Mouse (Mus musculus) cerebellum, adult 8-10 months (tissue): ENCODE measurements around the gene Glycam1.
"Not testable (repeated sequence)": the region's sequence is repeated elsewhere in the genome, so short reads cannot be mapped to it uniquely, and the experiment has no call there.

ENCODE experiments used
- DNase-seq: peaks from one replicate; pipeline ENCODE4 v3.0.0; 2022

The Glycam1 gene

GRCm38 (mm10) chr15:103564981-103565380 lies at the start of gene Glycam1:
Gene Glycam1 (minus strand): TSS chr15:103565081.
- no peak for DNase-seq

- no peak for DNase-seq
Measured at GRCm38 (mm10) chr15:103604481-103604880, 39.6 kb upstream of the Glycam1 start.

GRCm38 (mm10) chr15:103590779-103591178 lies 25.9 kb upstream of the Glycam1 start:
- DNase-seq = no peak

GRCm38 (mm10) chr15:103587752-103588151 lies 22.9 kb upstream of the Glycam1 start:
- DNase-seq = not testable (repeated sequence)

GRCm38 (mm10) chr15:103585876-103586275 lies 21.0 kb upstream of the Glycam1 start:
- DNase-seq = no peak

- DNase-seq = peak; percentile 43
Measured at GRCm38 (mm10) chr15:103552096-103552690, 12.7 kb downstream of the Glycam1 start.

- no peak for DNase-seq
Measured at GRCm38 (mm10) chr15:103551053-103551452, 13.8 kb downstream of the Glycam1 start.

GRCm38 (mm10) chr15:103549475-103549874 lies 15.4 kb downstream of the Glycam1 start:
- no peak for DNase-seq

GRCm38 (mm10) chr15:103547983-103548382 lies 16.9 kb downstream of the Glycam1 start:
- DNase-seq = no peak

GRCm38 (mm10) chr15:103542526-103542925 lies 22.4 kb downstream of the Glycam1 start:
- DNase-seq = no peak

GRCm38 (mm10) chr15:103540646-103541045 lies 24.2 kb downstream of the Glycam1 start:
- no peak for DNase-seq

- no peak for DNase-seq
Measured at GRCm38 (mm10) chr15:103539259-103539658, 25.6 kb downstream of the Glycam1 start.

GRCm38 (mm10) chr15:103537822-103538213 lies 27.1 kb downstream of the Glycam1 start, which contains the start of gene Ppp1r1a:
Gene Ppp1r1a (minus strand): TSS chr15:103538003.
- peak; percentile 43 for DNase-seq

- no peak for DNase-seq
Measured at GRCm38 (mm10) chr15:103537011-103537821, 27.7 kb downstream of the Glycam1 start.

GRCm38 (mm10) chr15:103536456-103536855 lies 28.4 kb downstream of the Glycam1 start:
- no peak for DNase-seq

- DNase-seq = no peak
Measured at GRCm38 (mm10) chr15:103535786-103536185, 29.1 kb downstream of the Glycam1 start.

- no peak for DNase-seq
Measured at GRCm38 (mm10) chr15:103535030-103535429, 29.9 kb downstream of the Glycam1 start.

- DNase-seq = no peak
Measured at GRCm38 (mm10) chr15:103534054-103534620, 30.7 kb downstream of the Glycam1 start.

- peak; percentile 46 for DNase-seq
Measured at GRCm38 (mm10) chr15:103530372-103530771, 34.5 kb downstream of the Glycam1 start.

GRCm38 (mm10) chr15:103523156-103523555 lies 41.7 kb downstream of the Glycam1 start:
- DNase-seq = no peak

GRCm38 (mm10) chr15:103522458-103523099 lies 42.3 kb downstream of the Glycam1 start:
- no peak for DNase-seq

- DNase-seq = no peak
Measured at GRCm38 (mm10) chr15:103519386-103520378, 45.2 kb downstream of the Glycam1 start.
